Mouse (Mus musculus) cortical plate, adult 2 months (tissue): ENCODE data around the gene Pglyrp2. TPM values are rescaled to one million over a fixed set of nuclear protein-coding genes. Genes with fewer than 3 reads are reported as not detected.

Source experiments
- H3K27ac ChIP-seq: fragments of 200-500 bp; 2 replicates; pipeline ENCODE4 v1.5.1; 2012; ENCODE audit warnings: low read length, control low read depth, inconsistent platforms; ENCODE audit not compliant: insufficient read depth
- H3K4me1 ChIP-seq: fragments of 200-500 bp; 2 replicates; pipeline ENCODE4 v1.6.1; 2011; ENCODE audit warnings: low read length; ENCODE audit not compliant: control insufficient read depth, insufficient read depth
- H3K4me3 ChIP-seq: fragments of 200-500 bp; 2 replicates; pipeline ENCODE4 v1.5.1; 2011; ENCODE audit warnings: mild to moderate bottlenecking, low read length, control low read depth; ENCODE audit not compliant: insufficient read depth
- CTCF ChIP-seq: fragments of 200-500 bp; IDR thresholded peaks from 2 replicates; pipeline ENCODE4 v1.5.1; 2011; ENCODE audit warnings: mild to moderate bottlenecking, control low read depth, low read length; ENCODE audit not compliant: insufficient read depth; ENCODE audit errors: extremely low read depth
- POLR2A ChIP-seq: fragments of 200-500 bp; IDR thresholded peaks from 2 replicates; pipeline ENCODE4 v1.6.1; 2011; ENCODE audit warnings: mild to moderate bottlenecking, low read length, control low read depth; ENCODE audit not compliant: insufficient read depth; ENCODE audit errors: extremely low read depth
- polyA plus RNA-seq: library from polyadenylated mRNA; depleted of rRNA; stranded (reverse); fragments of >200 nt; gene quantifications from 2 replicates; pipeline ENCODE4 v1.2.3, GENCODE M21; 2012; rRNA removed

The Pglyrp2 gene
- polyA plus RNA-seq, 1 experiment: not detected

GRCm38 (mm10) chr17:32362686-32363085, 61.3 kb downstream of the Pglyrp2 start:
- Histone ChIP-seq H3K4me1 (peaks cover 2% of the 10 kb centered on the region), H3K4me3 (no peak overlapping the region), H3K27ac (no peak overlapping the region)
- TF ChIP-seq POLR2A (no peak), CTCF (no peak)

Other genes starting within 250 kb of the Pglyrp2 start
- gene Ephx3, start 234.6 kb downstream of the Pglyrp2 start, polyA plus RNA-seq: 0.56 and 0.91 TPM in 2 replicates
- 43.5 and 43.9 TPM in 2 replicates for gene Brd4, start 139.4 kb downstream of the Pglyrp2 start, polyA plus RNA-seq
- 87.3 and 95.9 TPM in 2 replicates for gene Akap8, start 102.9 kb downstream of the Pglyrp2 start, polyA plus RNA-seq
- 363 and 441 TPM in 2 replicates for gene Akap8l, start 73.6 kb downstream of the Pglyrp2 start, polyA plus RNA-seq
- 36.9 and 37.8 TPM in 2 replicates for gene Wiz, start 34.7 kb downstream of the Pglyrp2 start, polyA plus RNA-seq
- 4.8 and 5.3 TPM in 2 replicates for gene Rasal3, start 20.6 kb downstream of the Pglyrp2 start, polyA plus RNA-seq
- gene Cyp4f39, start 28.6 kb upstream of the Pglyrp2 start, polyA plus RNA-seq: not detected in 2 replicates
- gene Cyp4f17, start 81.9 kb upstream of the Pglyrp2 start, polyA plus RNA-seq: 3.7 and 4.2 TPM in 2 replicates
- gene Cyp4f16, start 112.4 kb upstream of the Pglyrp2 start, polyA plus RNA-seq: 8.1 and 9.0 TPM in 2 replicates
- not detected in 2 replicates for gene Cyp4f37, start 197.1 kb upstream of the Pglyrp2 start, polyA plus RNA-seq
- not detected in 2 replicates for gene Cyp4f40, start 234.7 kb upstream of the Pglyrp2 start, polyA plus RNA-seq